In genomic region chr1:88211812-88212211, GRCm38 (mm10) we compare ENCODE assay signal across 9 mouse cellular contexts. TPM values are rescaled to one million over a fixed set of nuclear protein-coding genes. Genes with fewer than 3 reads are reported as not detected.
A peak's percentile ranks its signal among the peaks of the same experiment; 100 is the strongest.
DNase-seq lines count a peak whose midpoint lies in the region; ATAC-seq lines count a peak whose summit lies in the region.
"Had no signal": no experiment of that assay in that cellular context is flagged by ENCODE, and none has a peak within 500 bp of the region (broad histone marks: within the 10 kb centered on the region; RNA-seq: fewer than 3 reads in every experiment).

Ugt1a1 (plus strand) TSS chr1:88211959.

- H3K27ac ChIP-seq in forebrain, embryonic 16.5 days (ENCODE audit: low read length), result no peak within 1 kb of the TSS
- H3K27ac ChIP-seq in forebrain, embryonic 12.5 days, result no peak within 1 kb of the TSS
- no peak within 1 kb of the TSS for H3K27ac ChIP-seq in intestine, embryonic 16.5 days (ENCODE audit: low read length)
- no peak within 1 kb of the TSS for H3K27ac ChIP-seq in midbrain, embryonic 13.5 days

- H3K36me3 ChIP-seq in forebrain, embryonic 16.5 days (ENCODE audit: control insufficient read depth, insufficient read depth), result no peaks in the 10 kb centered on the region
- no peaks in the 10 kb centered on the region for H3K36me3 ChIP-seq in forebrain, embryonic 12.5 days (replicated peaks)
- H3K36me3 ChIP-seq in intestine, embryonic 16.5 days (ENCODE audit: control insufficient read depth, insufficient read depth, low read length), result no peaks in the 10 kb centered on the region
- no peaks in the 10 kb centered on the region for H3K36me3 ChIP-seq in midbrain, embryonic 13.5 days

- peak; percentile 44 for DNase-seq in NIH3T3 (ENCODE audit: low read depth)
- DNase-seq in right cerebral cortex, postnatal 36 days (ENCODE audit: low spot score in 2 of 2), result no peak
- no peak for DNase-seq in gastrocnemius, postnatal 10 days
- no peak for DNase-seq in gastrocnemius, postnatal 14 days

- H3K9ac ChIP-seq in forebrain, embryonic 16.5 days (replicated peaks; ENCODE audit: low read depth, low read length), result no peak within 1 kb of the TSS
- no peak within 1 kb of the TSS for H3K9ac ChIP-seq in forebrain, embryonic 12.5 days
- no peak within 1 kb of the TSS for H3K9ac ChIP-seq in intestine, embryonic 16.5 days (ENCODE audit: low read depth, low read length)
- no peak within 1 kb of the TSS for H3K9ac ChIP-seq in midbrain, embryonic 13.5 days (replicated peaks)

- peaks cover 51% of the 10 kb centered on the region for H3K9me3 ChIP-seq in forebrain, embryonic 16.5 days (ENCODE audit: control insufficient read depth, low read length)
- peaks cover 52% of the 10 kb centered on the region for H3K9me3 ChIP-seq in forebrain, embryonic 12.5 days
- peaks cover 40% of the 10 kb centered on the region for H3K9me3 ChIP-seq in intestine, embryonic 16.5 days (ENCODE audit: control insufficient read depth, low read length)
- H3K9me3 ChIP-seq in midbrain, embryonic 13.5 days, result peaks cover 52% of the 10 kb centered on the region

- intact Hi-C loops in gastrocnemius, postnatal 14 days (cut with DNase I; ENCODE audit: low total_unique reads), result no loop called here

- H3K4me2 ChIP-seq in forebrain, embryonic 16.5 days (ENCODE audit: low read length), result no peak within 1 kb of the TSS
- no peak within 1 kb of the TSS for H3K4me2 ChIP-seq in forebrain, embryonic 12.5 days
- no peak within 1 kb of the TSS; the same call in 1 of the 2 replicates for H3K4me2 ChIP-seq in intestine, embryonic 16.5 days (ENCODE audit: low read depth, low read length)
- no peak within 1 kb of the TSS for H3K4me2 ChIP-seq in midbrain, embryonic 13.5 days (replicated peaks)

- no peaks in the 10 kb centered on the region for H3K4me1 ChIP-seq in forebrain, embryonic 16.5 days (replicated peaks; ENCODE audit: control insufficient read depth, insufficient read depth, low read length)
- H3K4me1 ChIP-seq in forebrain, embryonic 12.5 days, result no peaks in the 10 kb centered on the region
- no peaks in the 10 kb centered on the region for H3K4me1 ChIP-seq in intestine, embryonic 16.5 days (ENCODE audit: control insufficient read depth, insufficient read depth, low read length)
- H3K4me1 ChIP-seq in midbrain, embryonic 13.5 days (replicated peaks), result no peaks in the 10 kb centered on the region

- peak; percentile 38; the same call in 1 of the 2 replicates for ATAC-seq in forebrain, embryonic 16.5 days
- no peak for ATAC-seq in forebrain, embryonic 12.5 days (ENCODE audit: low FRiP score)
- peak; percentile 48 for ATAC-seq in intestine, embryonic 16.5 days
- ATAC-seq in midbrain, embryonic 13.5 days, result 0 out of 2 replicates have a peak, but pooled peaks have one; percentile 6
- ATAC-seq: Patski had no signal

- 68% methylated on average over 8 of the region's 8 CpGs for WGBS in forebrain, embryonic 16.5 days
- WGBS in forebrain, embryonic 12.5 days, result 70% methylated on average over 8 of the region's 8 CpGs
- WGBS in intestine, embryonic 16.5 days, result 65% methylated on average over 8 of the region's 8 CpGs
- 70% methylated on average over 8 of the region's 8 CpGs for WGBS in midbrain, embryonic 13.5 days

- H3K27me3 ChIP-seq in forebrain, embryonic 16.5 days (replicated peaks; ENCODE audit: control insufficient read depth, insufficient read depth, low read length), result no peaks in the 10 kb centered on the region
- H3K27me3 ChIP-seq in forebrain, embryonic 12.5 days, result no peaks in the 10 kb centered on the region
- H3K27me3 ChIP-seq in intestine, embryonic 16.5 days (replicated peaks; ENCODE audit: control insufficient read depth, insufficient read depth, low read length), result no peaks in the 10 kb centered on the region
- no peaks in the 10 kb centered on the region for H3K27me3 ChIP-seq in midbrain, embryonic 13.5 days
- H3K27me3 ChIP-seq: Patski had no signal

- no peak within 1 kb of the TSS for H3K4me3 ChIP-seq in forebrain, embryonic 16.5 days (replicated peaks; ENCODE audit: low read length)
- no peak within 1 kb of the TSS for H3K4me3 ChIP-seq in forebrain, embryonic 12.5 days (replicated peaks)
- H3K4me3 ChIP-seq in intestine, embryonic 16.5 days (ENCODE audit: low read length), result no peak within 1 kb of the TSS
- no peak within 1 kb of the TSS for H3K4me3 ChIP-seq in midbrain, embryonic 13.5 days (replicated peaks)

RNA-seq across cellular contexts. Expression of gene Ugt1a1, which starts in this region (rescaled TPM):
- not detected in 2 replicates for polyA plus RNA-seq in forebrain, embryonic 16.5 days (2015; fragmentation: Nextera tagmentation; extraction: Ambion mirVana)
- not detected in 2 replicates for polyA plus RNA-seq in forebrain, embryonic 12.5 days (2016; fragmentation: Nextera tagmentation; extraction: Ambion mirVana)
- 55.9 and 79.1 TPM in 2 replicates for polyA plus RNA-seq in intestine, embryonic 16.5 days (2015; fragmentation: Nextera tagmentation; extraction: Ambion mirVana)
- polyA plus RNA-seq in midbrain, embryonic 13.5 days (2015; fragmentation: Nextera tagmentation; extraction: Ambion mirVana), result not detected in 2 replicates
- total RNA-seq in gastrocnemius, postnatal 10 days (2021), result not detected
- under 1 TPM in 1 of 2 experiments, not detected in 1; 0.12 TPM for total RNA-seq in gastrocnemius, postnatal 14 days (2021)

Comparison
In these comparisons a context has a peak if more than half of its experiments do, and no peak if none do; other contexts are left out.
1. RNA of gene Ugt1a1 (polyA plus RNA-seq): 55.9 to 79.1 TPM in intestine, embryonic 16.5 days; not detected in forebrain, embryonic 16.5 days, not detected in forebrain, embryonic 12.5 days and not detected in midbrain, embryonic 13.5 days; every median in the first group is over 10 times any median in the second.
2. Peak in ATAC-seq in forebrain, embryonic 16.5 days; RNA of the gene not detected or under 1 TPM.
3. Peak in ATAC-seq in midbrain, embryonic 13.5 days; RNA of the gene not detected or under 1 TPM.